ENCODE assay signal across 24 mouse cellular contexts in the genomic region with DNA sequence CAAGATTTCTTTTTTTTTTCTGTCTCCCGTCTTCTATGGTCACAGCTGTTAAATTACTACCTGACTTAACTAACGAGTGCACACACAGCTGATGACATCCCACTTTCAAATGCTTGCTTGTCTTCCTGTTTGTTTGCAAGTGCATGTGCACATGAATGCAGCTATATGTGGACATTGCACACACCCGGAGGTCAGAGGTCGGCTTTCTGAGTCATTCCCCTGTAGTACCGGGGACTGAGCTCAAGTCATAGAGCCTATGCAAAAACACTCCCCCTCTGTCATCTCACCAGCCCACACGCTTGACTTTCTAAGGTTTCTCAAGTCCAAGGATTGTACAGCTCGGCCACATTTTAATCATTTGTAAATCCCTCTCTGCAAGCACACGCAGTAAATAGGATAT.
DNase-seq lines count a peak whose midpoint lies in the region; ATAC-seq and TF ChIP-seq lines count a peak whose summit lies in the region.
"Had no signal": no experiment of that assay in that cellular context is flagged by ENCODE, and none has a peak within 500 bp of the region (broad histone marks: within the 10 kb centered on the region; RNA-seq: fewer than 3 reads in every experiment).

No protein-coding gene starts in this region.

- no peak for ATAC-seq in lung, embryonic 14.5 days (ENCODE audit: insufficient read depth)
- peak; percentile 75; the same call in 1 of the 2 replicates for ATAC-seq in stomach, postnatal 0 days (ENCODE audit: low FRiP score, low TSS enrichment)
- no peak for ATAC-seq in erythroid progenitor cell, adult 5-6 weeks (replicated peaks; ENCODE audit: low FRiP score, poor library complexity, severe bottlenecking)
- ATAC-seq: activated CD4-positive, CD25-positive, alpha-beta regulatory T cell, adult 4 months; forebrain, embryonic 15.5 days; forebrain, postnatal 0 days; Patski had no signal

- no peak overlapping the region for H3K4me2 ChIP-seq in lung, embryonic 14.5 days
- H3K4me2 ChIP-seq in stomach, postnatal 0 days (replicated peaks; ENCODE audit: low read depth): no peak overlapping the region
- H3K4me2 ChIP-seq: embryonic facial prominence, embryonic 12.5 days; forebrain, embryonic 12.5 days; forebrain, embryonic 15.5 days had no signal

- peak; percentile 33 for DNase-seq in lung, embryonic 14.5 days
- DNase-seq in lung, postnatal 10 days: no peak
- DNase-seq in 3T3-L1 (ENCODE audit: low read depth, low spot score): peak; percentile 19
- DNase-seq in 416B (ENCODE audit: low read depth): peak; percentile 54
- DNase-seq in stomach, postnatal 0 days (ENCODE audit: low spot score): peak; percentile 59
- DNase-seq in kidney, adult 11 months: no peak
- no peak for DNase-seq in retina, embryonic 14.5 days (ENCODE audit: low spot score)
- DNase-seq: adrenal gland, adult 8-10 months; adrenal gland, postnatal 14 days; adrenal gland, postnatal 36 days; cerebellum, adult 11-12 months; cerebellum, adult 2 months; cerebellum, adult 9-10 months; cerebellum, postnatal 10 days; cerebellum, postnatal 25 days; forebrain, postnatal 0 days had no signal

- H3K27ac ChIP-seq in lung, embryonic 14.5 days (ENCODE audit: low read depth): no peak overlapping the region
- H3K27ac ChIP-seq in stomach, postnatal 0 days (replicated peaks): no peak overlapping the region
- H3K27ac ChIP-seq: embryonic facial prominence, embryonic 10.5 days; embryonic facial prominence, embryonic 12.5 days; forebrain, embryonic 10.5 days; forebrain, embryonic 12.5 days; forebrain, embryonic 15.5 days had no signal

- H3K36me3 ChIP-seq in lung, embryonic 14.5 days (ENCODE audit: insufficient read depth): no peaks in the 10 kb centered on the region
- no peaks in the 10 kb centered on the region for H3K36me3 ChIP-seq in stomach, postnatal 0 days (ENCODE audit: control insufficient read depth, insufficient read depth, low read length)
- H3K36me3 ChIP-seq: embryonic facial prominence, embryonic 12.5 days had no signal

- H3K27me3 ChIP-seq in lung, embryonic 14.5 days (ENCODE audit: insufficient read depth, low read length): no peaks in the 10 kb centered on the region
- no peaks in the 10 kb centered on the region for H3K27me3 ChIP-seq in stomach, postnatal 0 days (ENCODE audit: control insufficient read depth, insufficient read depth, low read length)
- H3K27me3 ChIP-seq: embryonic facial prominence, embryonic 12.5 days; forebrain, embryonic 12.5 days; forebrain, embryonic 15.5 days; Patski had no signal

- H3K4me3 ChIP-seq in lung, embryonic 14.5 days (ENCODE audit: low read depth, low read length): no peak overlapping the region
- H3K4me3 ChIP-seq in stomach, postnatal 0 days (ENCODE audit: low read depth, low read length): no peak overlapping the region
- H3K4me3 ChIP-seq: embryonic facial prominence, embryonic 10.5 days; embryonic facial prominence, embryonic 12.5 days; forebrain, embryonic 10.5 days; forebrain, embryonic 12.5 days; forebrain, embryonic 15.5 days had no signal

- no peaks in the 10 kb centered on the region for H3K4me1 ChIP-seq in lung, embryonic 14.5 days (ENCODE audit: insufficient read depth)
- no peaks in the 10 kb centered on the region for H3K4me1 ChIP-seq in stomach, postnatal 0 days (replicated peaks; ENCODE audit: control insufficient read depth, insufficient read depth)
- H3K4me1 ChIP-seq: embryonic facial prominence, embryonic 12.5 days; forebrain, embryonic 12.5 days; forebrain, embryonic 15.5 days had no signal

- 76% methylated on average over 8 of the region's 8 CpGs for WGBS in lung, embryonic 14.5 days
- WGBS in stomach, postnatal 0 days: 79% methylated on average over 8 of the region's 8 CpGs

- TF ChIP-seq EP300 in stomach, postnatal 0 days (optimal IDR thresholded peaks at IDR 0.05): no peak

- H3K9ac ChIP-seq in lung, embryonic 14.5 days: no peak overlapping the region
- no peak overlapping the region for H3K9ac ChIP-seq in stomach, postnatal 0 days (ENCODE audit: low read length)
- H3K9ac ChIP-seq: embryonic facial prominence, embryonic 12.5 days; forebrain, embryonic 12.5 days; forebrain, embryonic 15.5 days; forebrain, postnatal 0 days had no signal

- TF ChIP-seq CTCF in lung, embryonic 14.5 days (IDR thresholded peaks at IDR 0.05; ENCODE audit: low read depth): no peak
- no peak for TF ChIP-seq CTCF in stomach, postnatal 0 days (IDR thresholded peaks at IDR 0.05; ENCODE audit: low read depth)

- H3K9me3 ChIP-seq in lung, embryonic 14.5 days (ENCODE audit: low read depth, low read length): no peaks in the 10 kb centered on the region
- H3K9me3 ChIP-seq in stomach, postnatal 0 days (ENCODE audit: control insufficient read depth, low read length): no peaks in the 10 kb centered on the region
- H3K9me3 ChIP-seq: forebrain, embryonic 12.5 days; forebrain, embryonic 15.5 days had no signal

Comparison
In these comparisons a context has a peak if more than half of its experiments do, and no peak if none do; other contexts are left out.
1. DNase-seq: peak in lung, embryonic 14.5 days (single experiment), 3T3-L1 (single experiment), 416B (single experiment) and stomach, postnatal 0 days (single experiment); none in lung, postnatal 10 days (single experiment), kidney, adult 11 months (single experiment) and retina, embryonic 14.5 days (single experiment).